Mouse (Mus musculus) adrenal gland, postnatal 14 days (tissue): ENCODE measurements at regions not wholly inside any gene's neighbourhood (a gene's known extent, or its start where the extent isn't known, plus 50 kb on each side); places are given as distances from the start of the nearest gene placed in this dataset.

Experiments
- DNase-seq: peaks from one replicate; pipeline ENCODE4 v3.0.0; 2021; ENCODE audit warnings: mixed read lengths

- DNase-seq = no peak
Observed at GRCm38 (mm10) chr2:128403143-128403935, 187.7 kb upstream of the Spdye4c start.

GRCm38 (mm10) chr2:128404405-128404804 lies 186.6 kb upstream of the Spdye4c start:
- no peak for DNase-seq

GRCm38 (mm10) chr2:128407076-128407475 lies 183.9 kb upstream of the Spdye4c start:
- no peak for DNase-seq

GRCm38 (mm10) chr2:128408718-128409117 lies 182.3 kb upstream of the Spdye4c start:
- peak; percentile 83 for DNase-seq

- DNase-seq = peak; percentile 86
Observed at GRCm38 (mm10) chr2:128412352-128412751, 178.7 kb upstream of the Spdye4c start.

GRCm38 (mm10) chr2:128412974-128413373 lies 178.0 kb upstream of the Spdye4c start:
- DNase-seq = peak; percentile 34

GRCm38 (mm10) chr2:128414588-128415240 lies 176.3 kb upstream of the Spdye4c start:
- no peak for DNase-seq

GRCm38 (mm10) chr2:128416416-128416815 lies 174.6 kb upstream of the Spdye4c start:
- DNase-seq = no peak

GRCm38 (mm10) chr2:128418960-128419359 lies 172.0 kb upstream of the Spdye4c start:
- DNase-seq = no peak

- DNase-seq = no peak
Observed at GRCm38 (mm10) chr2:128420406-128420805, 170.6 kb upstream of the Spdye4c start.

- DNase-seq = no peak
Observed at GRCm38 (mm10) chr2:128422677-128423076, 168.3 kb upstream of the Spdye4c start.

- DNase-seq = no peak
Observed at GRCm38 (mm10) chr2:128424236-128424635, 166.8 kb upstream of the Spdye4c start.

- DNase-seq = no peak
Observed at GRCm38 (mm10) chr2:128427181-128427880, 163.7 kb upstream of the Spdye4c start.

- peak; percentile 41 for DNase-seq
Observed at GRCm38 (mm10) chr2:128428154-128428553, 162.9 kb upstream of the Spdye4c start.

GRCm38 (mm10) chr2:128428651-128429633 lies 162.1 kb upstream of the Spdye4c start:
- peak; percentile 65 for DNase-seq

GRCm38 (mm10) chr2:128429786-128430185 lies 161.2 kb upstream of the Spdye4c start:
- DNase-seq = no peak

GRCm38 (mm10) chr2:128430776-128431291 lies 160.2 kb upstream of the Spdye4c start:
- no peak for DNase-seq

- no peak for DNase-seq
Observed at GRCm38 (mm10) chr2:128431751-128432150, 159.3 kb upstream of the Spdye4c start.

GRCm38 (mm10) chr2:128432741-128433140 lies 158.3 kb upstream of the Spdye4c start:
- DNase-seq = no peak

GRCm38 (mm10) chr2:128433553-128434081 lies 157.4 kb upstream of the Spdye4c start:
- DNase-seq = no peak
